In genomic region chr16:29915346-29915745, GRCm38 (mm10) we compare ENCODE assay signal across 8 mouse cellular contexts.
A peak's percentile ranks its signal among the peaks of the same experiment; 100 is the strongest.
DNase-seq lines count a peak whose midpoint lies in the region; ATAC-seq lines count a peak whose summit lies in the region.

No protein-coding gene starts in this region.

- DNase-seq in MN1 (ENCODE audit: low spot score) = peak; percentile 91
- DNase-seq in adrenal gland, postnatal 25 days = peak; percentile 71
- DNase-seq in gastrocnemius, postnatal 36 days = peak; percentile 87 to 90
- peak; percentile 46 for DNase-seq in kidney, postnatal 10 days
- DNase-seq in lung, postnatal 25 days (ENCODE audit: low spot score) = peak; percentile 90
- peak; percentile 10 for DNase-seq in right cerebral cortex, postnatal 25 days
- DNase-seq in thymus, postnatal 4 days = no peak

- intact Hi-C loops in gastrocnemius, postnatal 36 days (cut with DNase I) = no loop called here

- ATAC-seq in inflammation-experienced regulatory T-cells, adult 6 months = no peak
